Mouse (Mus musculus) neural tube, embryonic 13.5 days (tissue): ENCODE measurements around the gene Smyd5. TPM values are rescaled to one million over a fixed set of nuclear protein-coding genes. Genes with fewer than 3 reads are reported as not detected.
A peak's percentile ranks its signal among the peaks of the same experiment; 100 is the strongest.
"Not testable (repeated sequence)": the region's sequence is repeated elsewhere in the genome, so short reads cannot be mapped to it uniquely, and the experiment has no call there.

Experiments
- ATAC-seq: fragments of 200-750 bp; cut with Nextera tagmentation; 2 replicates; pipeline ENCODE4 v1.8.0; 2017; ENCODE audit warnings: low read depth, mild to moderate bottlenecking, moderate TSS enrichment, moderate library complexity
- H3K27ac ChIP-seq: fragments of 300-500 bp; sonication (generic); replicated peaks from 2 replicates; pipeline ENCODE4 v1.5.1; 2015; ENCODE audit warnings: moderate library complexity, mild to moderate bottlenecking, inconsistent platforms
- H3K27me3 ChIP-seq: fragments of 300-500 bp; sonication (generic); 2 replicates; pipeline ENCODE4 v1.6.1; 2015; ENCODE audit warnings: mild to moderate bottlenecking, inconsistent platforms
- H3K36me3 ChIP-seq: fragments of 300-500 bp; sonication (generic); 2 replicates; pipeline ENCODE4 v1.6.1; 2015; ENCODE audit warnings: mild to moderate bottlenecking, inconsistent platforms
- H3K4me1 ChIP-seq: fragments of 300-500 bp; sonication (generic); replicated peaks from 2 replicates; pipeline ENCODE4 v1.6.1; 2015; ENCODE audit warnings: inconsistent platforms
- H3K4me2 ChIP-seq: fragments of 300-500 bp; sonication (generic); 2 replicates; pipeline ENCODE4 v1.6.1; 2015; ENCODE audit warnings: inconsistent platforms, mild to moderate bottlenecking, moderate library complexity
- H3K4me3 ChIP-seq: fragments of 300-500 bp; sonication (generic); 2 replicates; pipeline ENCODE4 v1.5.1; 2015; ENCODE audit warnings: mild to moderate bottlenecking, inconsistent platforms
- H3K9ac ChIP-seq: fragments of 300-500 bp; sonication (generic); 2 replicates; pipeline ENCODE4 v1.6.1; 2015; ENCODE audit warnings: moderate library complexity, mild to moderate bottlenecking, inconsistent platforms
- H3K9me3 ChIP-seq: fragments of 300-500 bp; sonication (generic); 2 replicates; pipeline ENCODE4 v1.6.1; 2016; ENCODE audit warnings: inconsistent platforms
- WGBS: fragments of 180-500 bp; shearing (Covaris S2); methylation state at CpG from one replicate; pipeline ENCODE4 v1.1.7; 2015; 5-methylcytosine and 5-hydroxymethylcytosine counted together
- polyA plus RNA-seq: library from polyadenylated mRNA; unstranded; fragments of >200 nt; fragmentation: Nextera tagmentation; extraction: Ambion mirVana; gene quantifications from 2 replicates; pipeline ENCODE4 v1.2.1, GENCODE M21; 2015

Gene Smyd5
- polyA plus RNA-seq, 1 experiment from 2014 or later = 54.0 TPM

DNA sequence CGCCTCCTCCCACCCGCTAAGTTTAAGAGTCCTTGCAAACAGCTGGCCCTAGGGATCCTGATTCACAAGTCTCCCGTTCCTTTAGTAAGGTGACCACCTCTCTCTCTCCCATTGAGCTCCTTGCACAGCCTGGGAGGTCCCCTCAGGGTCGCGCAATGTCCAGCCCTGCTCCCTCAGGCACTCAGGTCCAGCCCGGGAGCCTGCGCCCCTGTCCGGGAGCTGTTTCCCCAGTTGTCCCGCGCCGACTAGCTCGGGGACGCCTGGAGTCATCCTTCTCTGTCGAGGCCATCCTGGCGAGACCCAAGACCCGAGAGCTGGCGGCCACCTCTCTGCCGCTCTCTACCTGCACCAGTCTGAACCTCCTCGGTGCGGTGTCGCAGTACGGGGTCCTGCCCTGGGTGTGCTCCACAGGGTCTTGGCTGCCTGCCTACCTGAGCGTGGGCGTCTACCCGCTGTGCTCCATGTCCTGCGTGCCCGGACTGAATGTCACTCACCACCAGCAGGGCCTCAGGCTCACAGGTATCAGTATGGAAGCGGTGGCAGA lies 7.9 kb upstream of the Smyd5 start, which contains the start of gene Noto:
Gene Noto (plus strand): TSS at position 51 of the 544 bp plus-strand sequence.
- Histone ChIP-seq H3K36me3 (no peaks in the 10 kb centered on the region), H3K4me2 (no peak within 1 kb of the TSS), H3K27ac (no peak within 1 kb of the TSS), H3K27me3 (peaks cover 45% of the 10 kb centered on the region), H3K4me1 (no peaks in the 10 kb centered on the region), H3K4me3 (no peak within 1 kb of the TSS), H3K9ac (no peak within 1 kb of the TSS), H3K9me3 (no peaks in the 10 kb centered on the region)
- no peak for ATAC-seq
- 12% methylated on average over 28 of the region's 28 CpGs for WGBS

DNA sequence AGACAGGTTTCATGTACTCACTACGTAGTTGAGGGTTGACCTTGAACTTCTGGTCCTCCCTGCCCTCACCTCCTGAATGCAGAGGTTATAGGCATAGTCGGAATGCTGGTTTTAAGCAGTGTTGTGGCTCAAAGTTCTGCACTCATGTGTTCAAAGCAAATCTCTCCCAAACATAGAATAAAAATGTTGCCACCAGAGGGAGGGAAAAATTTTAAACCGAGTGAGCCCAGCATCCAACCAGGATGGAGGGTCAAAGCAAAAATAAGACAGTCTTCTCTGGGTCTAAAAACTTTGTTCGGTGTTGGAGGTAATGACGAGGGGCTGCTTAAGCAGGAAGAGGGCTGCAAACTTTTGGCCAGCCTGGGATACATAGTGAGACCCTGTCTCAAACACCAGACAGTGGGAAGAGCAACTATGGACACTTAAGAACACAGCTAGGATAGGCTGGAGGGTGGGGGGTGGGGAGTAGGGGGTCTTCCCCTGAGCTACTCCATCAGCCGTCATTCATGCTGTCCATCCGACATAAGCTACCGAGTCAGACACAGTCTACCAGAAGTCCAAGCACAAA lies 431 bp upstream of the Smyd5 start:
- ATAC-seq = peak; percentile 66
- H3K9ac ChIP-seq = peak overlapping the region; percentile 80
- H3K27ac ChIP-seq = no peak overlapping the region
- 52% methylated on average over 8 of the region's 8 CpGs for WGBS
- 0 out of 2 replicates have a peak, but pooled peaks cover 10% of the 10 kb centered on the region for H3K27me3 ChIP-seq
- peak overlapping the region; percentile 80 for H3K4me2 ChIP-seq
- peaks cover 11% of the 10 kb centered on the region; the same call in 1 of the 2 replicates for H3K4me1 ChIP-seq
- H3K36me3 ChIP-seq = no peaks in the 10 kb centered on the region
- H3K9me3 ChIP-seq = no peaks in the 10 kb centered on the region
- H3K4me3 ChIP-seq = peak overlapping the region; percentile 88

DNA sequence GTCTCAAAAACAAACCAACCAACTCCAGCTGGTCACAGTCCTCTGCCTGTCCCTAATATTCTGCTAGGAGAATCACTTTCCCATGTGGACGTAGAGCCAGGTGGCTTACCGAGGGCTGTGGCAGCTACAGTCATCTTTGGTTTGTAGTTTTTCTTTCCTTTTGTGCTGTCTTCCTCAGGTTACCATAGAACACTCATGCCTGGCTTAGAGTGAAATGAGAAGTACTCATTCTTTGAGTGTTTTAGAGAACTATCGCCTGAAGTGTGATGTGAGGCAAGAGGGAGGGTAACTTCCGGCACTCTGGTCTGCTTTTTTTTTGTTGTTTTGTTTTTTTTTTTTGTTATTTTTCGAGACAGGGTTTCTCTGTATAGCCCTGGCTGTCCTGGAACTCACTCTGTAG lies 2.1 kb downstream of the Smyd5 start:
- Histone ChIP-seq H3K9ac (no peak overlapping the region), H3K36me3 (peaks cover 9% of the 10 kb centered on the region), H3K4me1 (peaks cover 11% of the 10 kb centered on the region; the same call in 1 of the 2 replicates), H3K27ac (no peak overlapping the region), H3K4me3 (no peak overlapping the region), H3K4me2 (no peak overlapping the region), H3K9me3 (no peaks in the 10 kb centered on the region), H3K27me3 (no peaks in the 10 kb centered on the region)
- 92% methylated on average over 5 of the region's 5 CpGs for WGBS
- no peak for ATAC-seq

DNA sequence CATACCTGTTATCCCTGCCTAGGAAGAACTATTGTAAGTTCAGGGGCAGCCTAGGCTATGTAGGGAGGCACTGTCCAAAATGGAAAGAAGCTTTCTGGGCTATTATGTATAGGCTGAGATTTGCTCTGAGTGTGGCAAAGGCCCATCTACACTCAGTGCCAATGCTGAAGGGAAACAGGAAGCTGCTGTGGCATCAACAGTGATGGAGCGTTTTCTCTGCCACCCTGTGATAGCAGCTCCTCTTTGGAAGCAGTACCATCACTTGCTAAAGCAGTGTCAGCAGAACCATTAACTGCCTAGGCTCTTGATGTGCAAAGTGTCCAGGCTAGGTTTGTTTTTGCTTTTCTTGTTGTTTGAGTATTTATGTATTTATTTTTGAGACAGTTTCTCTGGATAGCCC lies 4.4 kb downstream of the Smyd5 start:
- H3K9me3 ChIP-seq = no peaks in the 10 kb centered on the region
- ATAC-seq = no peak

DNA sequence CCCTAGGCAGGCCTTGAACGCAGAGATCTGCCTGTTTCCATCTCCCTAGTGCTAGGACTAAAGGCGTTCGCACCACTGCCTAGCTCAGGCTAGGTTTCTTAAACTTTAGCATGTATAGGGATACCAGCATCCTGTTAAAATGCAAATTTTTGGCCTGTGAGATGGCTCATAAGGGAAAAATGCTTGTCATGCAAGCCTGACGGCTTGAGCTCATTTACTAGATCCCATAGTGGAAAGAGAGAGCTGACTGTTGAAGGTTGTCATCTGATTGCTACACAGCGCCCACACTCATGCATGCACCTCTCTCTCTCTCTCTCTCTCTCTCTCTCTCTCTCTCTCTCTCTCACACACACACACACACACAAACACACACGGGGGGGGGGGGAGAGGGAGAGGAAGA lies 4.8 kb downstream of the Smyd5 start:
- H3K4me1 ChIP-seq = peaks cover 8% of the 10 kb centered on the region; the same call in 1 of the 2 replicates
- no peak overlapping the region for H3K4me3 ChIP-seq
- H3K36me3 ChIP-seq = peaks cover 37% of the 10 kb centered on the region
- H3K9ac ChIP-seq = no peak overlapping the region
- H3K9me3 ChIP-seq = no peaks in the 10 kb centered on the region
- no peak overlapping the region for H3K4me2 ChIP-seq
- no peaks in the 10 kb centered on the region for H3K27me3 ChIP-seq
- no peak for ATAC-seq
- WGBS = 91% methylated on average over 5 of the region's 6 CpGs
- no peak overlapping the region for H3K27ac ChIP-seq

More for the DNA sequence above, 4.4 kb downstream of the Smyd5 start:
- Histone ChIP-seq H3K4me3 (no peak overlapping the region), H3K36me3 (peaks cover 32% of the 10 kb centered on the region), H3K4me2 (no peak overlapping the region), H3K27ac (no peak overlapping the region), H3K4me1 (peaks cover 11% of the 10 kb centered on the region; the same call in 1 of the 2 replicates), H3K9ac (no peak overlapping the region), H3K27me3 (no peaks in the 10 kb centered on the region)
- WGBS = 100% methylated on average over 1 of the region's 1 CpGs

DNA sequence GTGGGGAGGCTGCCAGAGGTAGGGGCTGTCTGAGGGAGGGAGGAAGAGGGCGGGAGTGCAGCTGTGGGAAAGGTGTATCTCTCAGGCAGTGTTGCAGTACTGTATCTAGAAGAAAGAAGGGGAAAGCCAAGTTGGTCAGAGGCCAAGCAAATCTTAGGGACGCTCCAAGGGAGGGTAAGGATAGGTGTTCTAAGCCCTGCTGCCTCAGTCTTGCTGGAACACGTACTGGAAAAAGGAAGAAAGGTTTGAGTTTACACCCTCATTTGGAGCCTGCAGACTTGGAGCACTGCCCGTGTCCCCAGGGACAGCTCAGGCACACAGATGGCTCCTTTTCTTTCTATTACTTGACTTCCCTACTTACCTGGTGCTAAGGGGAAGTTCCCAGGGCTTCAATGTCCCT lies 9.4 kb downstream of the Smyd5 start:
- H3K9ac ChIP-seq = no peak overlapping the region

DNA sequence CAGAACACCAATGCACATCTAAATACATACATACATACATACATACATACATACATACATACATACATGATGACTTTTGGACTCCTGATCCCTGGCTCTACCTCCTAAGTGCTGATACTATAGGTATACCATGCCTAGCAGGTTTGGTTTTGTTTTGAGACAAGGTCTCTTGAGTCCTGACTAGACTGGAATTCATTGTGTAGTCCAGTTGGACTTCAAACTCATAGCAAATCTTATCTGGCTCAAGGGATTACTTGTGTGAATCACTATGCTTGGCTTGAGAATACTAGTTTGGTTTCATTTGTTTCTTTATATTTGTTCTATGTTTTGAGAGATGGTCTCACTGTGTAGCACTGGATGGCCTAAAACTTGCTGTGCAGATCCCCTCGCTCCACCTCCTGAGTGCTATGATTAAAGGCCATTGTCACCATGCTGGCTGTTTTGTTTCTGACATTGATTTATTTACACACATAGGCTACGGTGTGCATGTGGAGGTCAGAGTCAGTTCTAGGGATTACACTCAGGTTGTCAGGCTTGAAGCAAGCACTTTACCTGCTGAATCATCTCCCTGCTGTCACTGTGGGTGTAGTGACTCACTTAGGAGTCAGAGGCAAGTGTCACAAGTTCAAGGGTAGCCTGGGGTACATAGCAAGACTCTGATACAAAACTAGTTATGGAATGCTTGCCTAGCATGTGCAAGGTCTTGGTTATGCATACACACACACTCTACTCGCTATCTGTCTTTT lies 11.9 kb downstream of the Smyd5 start:
- WGBS = 83% methylated on average over 3 of the region's 3 CpGs
- no peak overlapping the region for H3K4me2 ChIP-seq
- ATAC-seq = no peak

More for the DNA sequence above, 9.4 kb downstream of the Smyd5 start:
- WGBS = 92% methylated on average over 4 of the region's 4 CpGs
- Histone ChIP-seq H3K36me3 (peaks cover 73% of the 10 kb centered on the region), H3K27ac (no peak overlapping the region), H3K4me1 (no peaks in the 10 kb centered on the region), H3K27me3 (no peaks in the 10 kb centered on the region), H3K9me3 (no peaks in the 10 kb centered on the region), H3K4me2 (no peak overlapping the region), H3K4me3 (no peak overlapping the region)
- ATAC-seq = no peak

DNA sequence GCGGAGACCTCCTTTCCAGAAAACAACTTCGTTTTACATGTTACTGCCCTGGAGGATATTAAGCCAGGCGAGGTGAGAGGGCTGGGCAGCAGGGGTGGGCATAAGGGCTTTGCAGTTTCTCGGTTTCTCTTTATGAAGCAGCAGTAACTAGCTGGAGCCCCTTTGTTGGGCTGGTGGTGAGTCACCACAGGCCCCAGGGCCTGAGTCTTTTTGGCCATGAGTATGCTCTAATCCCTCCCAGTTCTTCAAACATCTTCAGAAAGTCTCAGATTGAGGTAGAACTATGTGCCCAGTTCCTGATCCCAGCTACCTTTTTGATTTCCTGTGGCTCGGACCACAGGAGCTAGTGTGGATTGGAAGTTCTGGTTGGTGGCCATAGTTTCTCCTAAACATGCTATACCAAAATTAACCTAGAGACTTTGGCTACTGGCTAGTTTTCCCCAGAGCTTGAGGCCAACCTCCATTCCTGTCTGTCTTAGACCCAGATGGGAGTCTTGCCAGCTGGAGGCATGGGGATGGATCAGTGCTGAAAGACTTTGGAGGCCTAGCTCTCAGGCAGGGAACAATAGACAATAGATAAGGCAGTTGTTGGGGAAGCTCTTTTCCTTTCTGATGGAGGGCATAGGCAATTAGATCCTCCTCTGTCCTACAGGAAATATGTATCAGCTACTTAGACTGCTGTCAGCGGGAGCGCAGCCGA lies 12.6 kb downstream of the Smyd5 start:
- no peak overlapping the region for H3K27ac ChIP-seq
- H3K9ac ChIP-seq = no peak overlapping the region
- H3K4me2 ChIP-seq = no peak overlapping the region
- H3K9me3 ChIP-seq = no peaks in the 10 kb centered on the region
- no peaks in the 10 kb centered on the region for H3K4me1 ChIP-seq
- no peak overlapping the region for H3K4me3 ChIP-seq
- peaks cover 73% of the 10 kb centered on the region for H3K36me3 ChIP-seq
- WGBS = 90% methylated on average over 8 of the region's 8 CpGs
- no peak for ATAC-seq
- H3K27me3 ChIP-seq = no peaks in the 10 kb centered on the region

More for the DNA sequence above, 11.9 kb downstream of the Smyd5 start:
- no peak overlapping the region for H3K27ac ChIP-seq
- no peaks in the 10 kb centered on the region for H3K4me1 ChIP-seq
- H3K36me3 ChIP-seq = peaks cover 80% of the 10 kb centered on the region
- H3K4me3 ChIP-seq = no peak overlapping the region
- H3K9ac ChIP-seq = no peak overlapping the region
- H3K27me3 ChIP-seq = no peaks in the 10 kb centered on the region
- no peaks in the 10 kb centered on the region for H3K9me3 ChIP-seq

DNA sequence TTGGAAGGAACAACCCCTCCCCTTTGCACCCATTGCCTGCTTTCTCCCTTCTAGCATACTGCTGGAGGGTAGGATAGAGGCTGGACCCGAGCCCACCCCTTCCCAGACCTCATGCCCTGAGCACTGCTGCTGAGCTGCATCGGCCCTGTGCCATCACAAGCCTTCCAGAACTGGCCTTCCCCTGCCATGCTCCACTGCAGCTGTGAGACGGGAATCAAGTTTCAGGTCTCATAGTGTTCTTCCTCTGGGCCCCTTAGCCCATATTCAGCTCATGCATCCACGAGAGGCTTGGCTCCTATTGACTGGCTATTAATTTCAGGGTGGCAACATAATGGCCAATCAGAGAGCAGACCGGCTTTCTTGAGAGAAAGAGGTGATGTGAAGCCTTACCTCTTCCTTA lies 13.5 kb downstream of the Smyd5 start:
- no peak for ATAC-seq
- Histone ChIP-seq H3K9me3 (no peaks in the 10 kb centered on the region), H3K4me1 (no peaks in the 10 kb centered on the region; the same call in 1 of the 2 replicates), H3K4me3 (no peak overlapping the region), H3K36me3 (peaks cover 64% of the 10 kb centered on the region), H3K27ac (no peak overlapping the region), H3K27me3 (no peaks in the 10 kb centered on the region), H3K4me2 (no peak overlapping the region), H3K9ac (no peak overlapping the region)
- WGBS = 86% methylated on average over 5 of the region's 5 CpGs

DNA sequence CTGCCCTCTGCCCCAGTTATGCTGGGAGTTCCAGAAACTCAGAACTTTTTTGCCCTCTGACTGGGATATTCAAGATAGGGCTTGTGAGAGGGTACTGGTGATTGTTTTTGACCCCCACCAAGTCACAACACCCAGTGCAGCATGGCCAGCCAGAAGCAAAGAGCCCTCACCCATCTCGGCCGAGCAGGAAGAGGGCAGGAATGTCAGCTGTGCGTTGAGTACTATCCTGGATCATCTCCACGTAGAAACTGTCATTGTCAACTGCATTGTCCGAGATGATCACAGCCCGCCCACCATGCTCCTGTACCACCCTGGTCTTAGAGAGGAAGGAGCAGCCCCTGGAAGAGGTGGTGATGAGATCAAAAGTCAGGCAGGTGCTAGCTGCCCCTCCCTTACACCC lies 15.6 kb downstream of the Smyd5 start:
- Histone ChIP-seq H3K36me3 (peaks cover 43% of the 10 kb centered on the region), H3K27me3 (no peaks in the 10 kb centered on the region), H3K4me3 (no peak overlapping the region), H3K9ac (no peak overlapping the region), H3K4me2 (no peak overlapping the region), H3K4me1 (peaks cover 6% of the 10 kb centered on the region; the same call in 1 of the 2 replicates), H3K27ac (no peak overlapping the region), H3K9me3 (no peaks in the 10 kb centered on the region)
- no peak for ATAC-seq
- 88% methylated on average over 6 of the region's 6 CpGs for WGBS

DNA sequence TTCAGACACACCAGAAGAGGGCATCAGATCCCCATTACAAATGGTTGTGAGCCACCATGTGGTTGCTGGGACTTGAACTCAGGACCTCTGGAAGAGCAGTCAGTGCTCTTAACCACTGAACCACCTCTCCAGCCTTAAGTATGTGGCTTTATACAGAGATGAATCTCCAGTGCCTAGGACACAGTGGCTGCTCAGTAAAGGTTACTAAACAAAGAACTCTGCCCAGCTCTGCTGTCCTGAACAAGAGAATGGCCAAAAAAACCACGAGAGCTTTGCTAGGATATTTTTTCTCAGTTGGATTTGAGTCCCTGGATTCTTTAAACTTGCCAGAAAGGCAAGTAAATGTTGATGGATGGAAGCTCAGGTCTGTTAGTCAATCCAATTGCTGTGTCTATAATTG lies 18.4 kb downstream of the Smyd5 start:
- ATAC-seq, H3K27ac ChIP-seq, H3K9me3 ChIP-seq, H3K27me3 ChIP-seq: not testable (repeated sequence)
- H3K4me2 ChIP-seq = peak overlapping the region; percentile 98
- WGBS = 80% methylated on average over 1 of the region's 1 CpGs
- H3K4me1 ChIP-seq = peaks cover 33% of the 10 kb centered on the region
- peak overlapping the region; percentile 78; the same call in 1 of the 2 replicates for H3K9ac ChIP-seq
- H3K36me3 ChIP-seq = peaks cover 24% of the 10 kb centered on the region
- H3K4me3 ChIP-seq = peak overlapping the region; percentile 88; the same call in 1 of the 2 replicates
